Mouse (Mus musculus) intestine, embryonic 15.5 days (tissue): ENCODE data around the gene Faap20. TPM values are rescaled to one million over a fixed set of nuclear protein-coding genes. Genes with fewer than 3 reads are reported as not detected.

Source experiments
- ATAC-seq: fragments of 200-750 bp; cut with Nextera tagmentation; 2 replicates; pipeline ENCODE4 v1.8.0; 2017; ENCODE audit warnings: moderate TSS enrichment, moderate library complexity
- H3K27ac ChIP-seq: fragments of 300-500 bp; sonication (generic); 2 replicates; pipeline ENCODE4 v1.5.1; 2015; ENCODE audit warnings: mild to moderate bottlenecking, inconsistent platforms
- H3K27me3 ChIP-seq: fragments of 300-500 bp; sonication (generic); replicated peaks from 2 replicates; pipeline ENCODE4 v1.6.1; 2015; ENCODE audit warnings: inconsistent platforms
- H3K36me3 ChIP-seq: fragments of 300-500 bp; sonication (generic); 2 replicates; pipeline ENCODE4 v1.6.1; 2015; ENCODE audit warnings: inconsistent platforms
- H3K4me1 ChIP-seq: fragments of 300-500 bp; sonication (generic); replicated peaks from 2 replicates; pipeline ENCODE4 v1.6.1; 2015; ENCODE audit warnings: inconsistent platforms
- H3K4me2 ChIP-seq: fragments of 300-500 bp; sonication (generic); replicated peaks from 2 replicates; pipeline ENCODE4 v1.6.1; 2015; ENCODE audit warnings: mild to moderate bottlenecking, inconsistent platforms
- H3K4me3 ChIP-seq: fragments of 300-500 bp; sonication (generic); replicated peaks from 2 replicates; pipeline ENCODE4 v1.5.1; 2015; ENCODE audit warnings: inconsistent platforms
- H3K9ac ChIP-seq: fragments of 300-500 bp; sonication (generic); 2 replicates; pipeline ENCODE4 v1.6.1; 2015; ENCODE audit warnings: inconsistent platforms
- H3K9me3 ChIP-seq: fragments of 300-500 bp; sonication (generic); 2 replicates; pipeline ENCODE4 v1.6.1; 2016; ENCODE audit warnings: inconsistent platforms
- WGBS: fragments of 180-500 bp; shearing (Covaris S2); methylation state at CpG from one replicate; pipeline ENCODE4 v1.1.7; 2015; 5-methylcytosine and 5-hydroxymethylcytosine counted together
- polyA plus RNA-seq: library from polyadenylated mRNA; unstranded; fragments of >200 nt; fragmentation: Nextera tagmentation; extraction: Ambion mirVana; gene quantifications from 2 replicates; pipeline ENCODE4 v1.2.1, GENCODE M21; 2015

Faap20 gene
- polyA plus RNA-seq, 1 experiment from 2014 or later, result 64.1 TPM

- Histone ChIP-seq H3K9me3 (no peaks in the 10 kb centered on the region), H3K27me3 (no peaks in the 10 kb centered on the region), H3K9ac (peak overlapping the region; percentile 68), H3K4me3 (peak overlapping the region; percentile 80), H3K4me2 (peak overlapping the region; percentile 91), H3K36me3 (no peaks in the 10 kb centered on the region), H3K27ac (peak overlapping the region; percentile 94), H3K4me1 (peaks cover 26% of the 10 kb centered on the region)
- WGBS, result under 1% methylated on average over 97 of the region's 116 CpGs
- peak; percentile 99 for ATAC-seq
These were observed 26.6 kb upstream of the Faap20 start for GRCm38 (mm10) chr4:155222841-155223593.

- Histone ChIP-seq H3K9me3 (no peaks in the 10 kb centered on the region), H3K4me1 (peaks cover 18% of the 10 kb centered on the region), H3K4me3 (peak overlapping the region; percentile 37), H3K27me3 (no peaks in the 10 kb centered on the region), H3K4me2 (peak overlapping the region; percentile 82), H3K27ac (peak overlapping the region; percentile 94), H3K9ac (peak overlapping the region; percentile 68), H3K36me3 (no peaks in the 10 kb centered on the region)
- WGBS, result 31% methylated on average over 20 of the region's 20 CpGs
- no peak for ATAC-seq
These were observed 25.7 kb upstream of the Faap20 start for GRCm38 (mm10) chr4:155223594-155224528.

- no peak overlapping the region for H3K4me2 ChIP-seq
- no peaks in the 10 kb centered on the region for H3K36me3 ChIP-seq
- no peaks in the 10 kb centered on the region for H3K9me3 ChIP-seq
- no peak overlapping the region for H3K9ac ChIP-seq
- H3K27me3 ChIP-seq, result no peaks in the 10 kb centered on the region
- no peak for ATAC-seq
- no peak overlapping the region for H3K4me3 ChIP-seq
- no peak overlapping the region for H3K27ac ChIP-seq
- 83% methylated on average over 5 of the region's 5 CpGs for WGBS
- H3K4me1 ChIP-seq, result peaks cover 4% of the 10 kb centered on the region; the same call in 1 of the 2 replicates
These were observed 23.7 kb upstream of the Faap20 start for GRCm38 (mm10) chr4:155225918-155226317.

- H3K4me2 ChIP-seq, result no peak overlapping the region
- H3K27me3 ChIP-seq, result no peaks in the 10 kb centered on the region
- no peak overlapping the region for H3K9ac ChIP-seq
- 76% methylated on average over 4 of the region's 4 CpGs for WGBS
- H3K36me3 ChIP-seq, result no peaks in the 10 kb centered on the region
- no peak overlapping the region for H3K27ac ChIP-seq
- H3K9me3 ChIP-seq, result no peaks in the 10 kb centered on the region
- no peak overlapping the region for H3K4me3 ChIP-seq
- no peak for ATAC-seq
- peaks cover 4% of the 10 kb centered on the region; the same call in 1 of the 2 replicates for H3K4me1 ChIP-seq
These were observed 21.6 kb upstream of the Faap20 start for GRCm38 (mm10) chr4:155227986-155228385.

GRCm38 (mm10) chr4:155228461-155228860 lies 21.1 kb upstream of the Faap20 start:
- Histone ChIP-seq H3K27ac (no peak overlapping the region), H3K9me3 (no peaks in the 10 kb centered on the region), H3K36me3 (no peaks in the 10 kb centered on the region), H3K9ac (no peak overlapping the region), H3K4me2 (no peak overlapping the region), H3K4me3 (no peak overlapping the region), H3K4me1 (peaks cover 8% of the 10 kb centered on the region), H3K27me3 (no peaks in the 10 kb centered on the region)
- ATAC-seq, result no peak
- 67% methylated on average over 5 of the region's 5 CpGs for WGBS

- H3K27me3 ChIP-seq, result no peaks in the 10 kb centered on the region
- peaks cover 56% of the 10 kb centered on the region for H3K4me1 ChIP-seq
- peak; percentile 60 for ATAC-seq
These were observed 15.7 kb upstream of the Faap20 start for GRCm38 (mm10) chr4:155233878-155234277.

GRCm38 (mm10) chr4:155234371-155235310 lies 15.0 kb upstream of the Faap20 start:
- H3K9ac ChIP-seq, result peak overlapping the region; percentile 34
- peaks cover 56% of the 10 kb centered on the region for H3K4me1 ChIP-seq
- ATAC-seq, result peak; percentile 35
- H3K27me3 ChIP-seq, result no peaks in the 10 kb centered on the region
- no peak overlapping the region for H3K4me3 ChIP-seq
- no peaks in the 10 kb centered on the region for H3K36me3 ChIP-seq
- H3K27ac ChIP-seq, result peak overlapping the region; percentile 98
- 38% methylated on average over 8 of the region's 8 CpGs for WGBS
- H3K9me3 ChIP-seq, result no peaks in the 10 kb centered on the region
- H3K4me2 ChIP-seq, result peak overlapping the region; percentile 50

More at GRCm38 (mm10) chr4:155233878-155234277, 15.7 kb upstream of the Faap20 start:
- Histone ChIP-seq H3K9ac (peak overlapping the region; percentile 34), H3K4me2 (peak overlapping the region; percentile 50), H3K4me3 (no peak overlapping the region), H3K36me3 (no peaks in the 10 kb centered on the region), H3K9me3 (no peaks in the 10 kb centered on the region), H3K27ac (peak overlapping the region; percentile 98)
- WGBS, result 14% methylated on average over 10 of the region's 10 CpGs

GRCm38 (mm10) chr4:155235311-155236119 lies 14.1 kb upstream of the Faap20 start:
- Histone ChIP-seq H3K9ac (peak overlapping the region; percentile 47), H3K4me1 (peaks cover 56% of the 10 kb centered on the region), H3K36me3 (no peaks in the 10 kb centered on the region), H3K27ac (peak overlapping the region; percentile 98), H3K27me3 (no peaks in the 10 kb centered on the region), H3K4me3 (peak overlapping the region; percentile 3; the same call in 1 of the 2 replicates), H3K4me2 (peak overlapping the region; percentile 50), H3K9me3 (no peaks in the 10 kb centered on the region)
- WGBS, result 9% methylated on average over 18 of the region's 18 CpGs
- ATAC-seq, result peak; percentile 87

GRCm38 (mm10) chr4:155236737-155237385 lies 12.7 kb upstream of the Faap20 start:
- Histone ChIP-seq H3K4me1 (peaks cover 56% of the 10 kb centered on the region), H3K27ac (peak overlapping the region; percentile 98), H3K9me3 (no peaks in the 10 kb centered on the region), H3K36me3 (no peaks in the 10 kb centered on the region), H3K4me3 (no peak overlapping the region), H3K9ac (no peak overlapping the region), H3K4me2 (no peak overlapping the region), H3K27me3 (no peaks in the 10 kb centered on the region)
- 82% methylated on average over 12 of the region's 12 CpGs for WGBS
- ATAC-seq, result no peak

GRCm38 (mm10) chr4:155238276-155238675 lies 11.3 kb upstream of the Faap20 start:
- WGBS, result 31% methylated on average over 5 of the region's 5 CpGs
- H3K27me3 ChIP-seq, result no peaks in the 10 kb centered on the region
- peak overlapping the region; percentile 61 for H3K27ac ChIP-seq
- ATAC-seq, result peak; percentile 29
- no peak overlapping the region for H3K9ac ChIP-seq
- peaks cover 54% of the 10 kb centered on the region for H3K4me1 ChIP-seq
- H3K9me3 ChIP-seq, result no peaks in the 10 kb centered on the region
- H3K4me2 ChIP-seq, result 0 out of 2 replicates have a peak overlapping the region, but pooled peaks have one; percentile 22
- no peaks in the 10 kb centered on the region for H3K36me3 ChIP-seq
- H3K4me3 ChIP-seq, result no peak overlapping the region
